Mouse (Mus musculus) midbrain, embryonic 16.5 days (tissue): Measurements from ENCODE around the gene Fam131a. TPM values are rescaled to one million over a fixed set of nuclear protein-coding genes. Genes with fewer than 3 reads are reported as not detected.
A peak's percentile ranks its signal among the peaks of the same experiment; 100 is the strongest.

Experiments used
- ATAC-seq: fragments of 200-750 bp; cut with Nextera tagmentation; 2 replicates; pipeline ENCODE4 v1.8.0; 2017; ENCODE audit warnings: moderate TSS enrichment
- H3K27ac ChIP-seq: fragments of 300-500 bp; sonication (generic); 2 replicates; pipeline ENCODE4 v1.5.1; 2014; ENCODE audit warnings: mild to moderate bottlenecking, low read length, mixed read lengths
- H3K27me3 ChIP-seq: fragments of 300-500 bp; sonication (generic); 2 replicates; pipeline ENCODE4 v1.6.1; 2014; ENCODE audit warnings: low read depth, low read length, mixed read lengths; ENCODE audit not compliant: control insufficient read depth, insufficient read depth
- H3K36me3 ChIP-seq: fragments of 300-500 bp; sonication (generic); 2 replicates; pipeline ENCODE4 v1.6.1; 2014; ENCODE audit warnings: mild to moderate bottlenecking, low read length, moderate library complexity, mixed read lengths; ENCODE audit not compliant: control insufficient read depth, insufficient read depth
- H3K4me1 ChIP-seq: fragments of 300-500 bp; sonication (generic); 2 replicates; pipeline ENCODE4 v1.6.1; 2014; ENCODE audit warnings: mild to moderate bottlenecking, low read length, mixed read lengths; ENCODE audit not compliant: control insufficient read depth, insufficient read depth
- H3K4me2 ChIP-seq: fragments of 300-500 bp; sonication (generic); 2 replicates; pipeline ENCODE4 v1.6.1; 2014; ENCODE audit warnings: mild to moderate bottlenecking, low read length, mixed read lengths
- H3K4me3 ChIP-seq: fragments of 300-500 bp; sonication (generic); 2 replicates; pipeline ENCODE4 v1.5.1; 2014; ENCODE audit warnings: low read depth, mild to moderate bottlenecking, low read length, moderate library complexity, mixed read lengths
- H3K9ac ChIP-seq: fragments of 300-500 bp; sonication (generic); 2 replicates; pipeline ENCODE4 v1.6.1; 2014; ENCODE audit warnings: low read depth, low read length, mixed read lengths
- H3K9me3 ChIP-seq: fragments of 300-500 bp; sonication (generic); replicated peaks from 2 replicates; pipeline ENCODE4 v1.6.1; 2014; ENCODE audit warnings: mild to moderate bottlenecking, low read length, mixed read lengths; ENCODE audit not compliant: control insufficient read depth, poor library complexity, severe bottlenecking
- WGBS: fragments of 180-500 bp; shearing (Covaris S2); extraction: QIAGEN DNeasy Blood & Tissue Kit; methylation state at CpG from one replicate; pipeline ENCODE4 v1.1.7; 2014; 5-methylcytosine and 5-hydroxymethylcytosine counted together
- polyA plus RNA-seq: library from polyadenylated mRNA; unstranded; fragments of >200 nt; fragmentation: Nextera tagmentation; extraction: Ambion mirVana; gene quantifications from 2 replicates; pipeline ENCODE4 v1.2.1, GENCODE M21; 2015

The Fam131a gene
- polyA plus RNA-seq, 1 experiment from 2014 or later, result 66.5 TPM

DNA sequence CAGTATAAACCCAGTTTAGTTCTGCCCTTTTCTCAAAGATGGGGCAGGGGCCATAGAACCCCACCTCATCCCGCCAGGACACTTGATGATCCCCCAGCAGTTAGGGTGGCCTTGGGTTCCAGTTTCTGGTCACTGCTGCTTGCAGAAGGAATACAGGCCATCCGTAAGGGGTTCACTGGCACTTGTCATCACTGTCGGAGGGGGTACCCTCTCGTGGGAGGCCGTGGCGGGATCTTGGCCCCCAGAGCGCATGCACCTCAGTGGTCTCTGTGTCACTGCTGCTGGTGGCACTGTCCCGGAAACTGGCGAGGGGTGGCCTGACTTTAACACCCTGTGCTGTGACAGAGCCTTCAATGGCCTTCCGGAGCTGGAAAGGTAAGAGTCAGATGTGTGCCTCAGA lies 10.0 kb downstream of the Fam131a start:
- WGBS, result 94% methylated on average over 10 of the region's 10 CpGs
- H3K27me3 ChIP-seq, result no peaks in the 10 kb centered on the region
- peaks cover 11% of the 10 kb centered on the region for H3K4me1 ChIP-seq
- no peak overlapping the region for H3K9ac ChIP-seq
- no peak overlapping the region for H3K4me3 ChIP-seq
- ATAC-seq, result no peak; the same call in 1 of the 2 replicates
- no peak overlapping the region for H3K27ac ChIP-seq
- peaks cover 16% of the 10 kb centered on the region for H3K36me3 ChIP-seq
- no peak overlapping the region for H3K4me2 ChIP-seq
- no peaks in the 10 kb centered on the region for H3K9me3 ChIP-seq

- Histone ChIP-seq H3K4me2 (no peak overlapping the region), H3K9me3 (no peaks in the 10 kb centered on the region), H3K27me3 (no peaks in the 10 kb centered on the region), H3K36me3 (peaks cover 16% of the 10 kb centered on the region), H3K4me1 (peaks cover 11% of the 10 kb centered on the region), H3K9ac (no peak overlapping the region), H3K27ac (no peak overlapping the region), H3K4me3 (no peak overlapping the region)
- 95% methylated on average over 6 of the region's 6 CpGs for WGBS
- no peak for ATAC-seq
Measured at GRCm38 (mm10) chr16:20703699-20704400, 10.8 kb downstream of the Fam131a start.

- no peak for ATAC-seq
- H3K36me3 ChIP-seq, result peaks cover 12% of the 10 kb centered on the region
- no peak overlapping the region for H3K27ac ChIP-seq
- H3K4me3 ChIP-seq, result no peak overlapping the region
- WGBS, result 77% methylated on average over 3 of the region's 3 CpGs
- no peaks in the 10 kb centered on the region for H3K9me3 ChIP-seq
- H3K4me1 ChIP-seq, result peaks cover 11% of the 10 kb centered on the region
- H3K27me3 ChIP-seq, result no peaks in the 10 kb centered on the region
- H3K9ac ChIP-seq, result no peak overlapping the region
- H3K4me2 ChIP-seq, result no peak overlapping the region
Measured at GRCm38 (mm10) chr16:20705786-20706185, 12.7 kb downstream of the Fam131a start.

GRCm38 (mm10) chr16:20706407-20707055 lies 13.5 kb downstream of the Fam131a start:
- peaks cover 11% of the 10 kb centered on the region for H3K4me1 ChIP-seq
- H3K36me3 ChIP-seq, result peaks cover 12% of the 10 kb centered on the region
- WGBS, result 93% methylated on average over 2 of the region's 2 CpGs
- no peak overlapping the region for H3K9ac ChIP-seq
- H3K4me2 ChIP-seq, result no peak overlapping the region
- H3K4me3 ChIP-seq, result no peak overlapping the region
- ATAC-seq, result no peak
- H3K27ac ChIP-seq, result no peak overlapping the region
- H3K9me3 ChIP-seq, result no peaks in the 10 kb centered on the region
- no peaks in the 10 kb centered on the region for H3K27me3 ChIP-seq

- no peak overlapping the region for H3K4me2 ChIP-seq
- WGBS, result 92% methylated on average over 21 of the region's 21 CpGs
- no peak for ATAC-seq
Measured at GRCm38 (mm10) chr16:20708220-20708938, 15.3 kb downstream of the Fam131a start.

GRCm38 (mm10) chr16:20708939-20709734 lies 16.1 kb downstream of the Fam131a start:
- no peak overlapping the region for H3K4me3 ChIP-seq
- H3K9ac ChIP-seq, result no peak overlapping the region; the same call in 1 of the 2 replicates
- 79% methylated on average over 19 of the region's 19 CpGs for WGBS
- peaks cover 17% of the 10 kb centered on the region for H3K36me3 ChIP-seq
- no peaks in the 10 kb centered on the region for H3K9me3 ChIP-seq
- no peaks in the 10 kb centered on the region for H3K27me3 ChIP-seq
- H3K4me2 ChIP-seq, result no peak overlapping the region
- ATAC-seq, result peak; percentile 54
- H3K27ac ChIP-seq, result no peak overlapping the region
- H3K4me1 ChIP-seq, result peaks cover 5% of the 10 kb centered on the region

More at GRCm38 (mm10) chr16:20708220-20708938, 15.3 kb downstream of the Fam131a start:
- Histone ChIP-seq H3K4me1 (no peaks in the 10 kb centered on the region; the same call in 1 of the 2 replicates), H3K4me3 (no peak overlapping the region), H3K36me3 (peaks cover 17% of the 10 kb centered on the region), H3K9me3 (no peaks in the 10 kb centered on the region), H3K27ac (no peak overlapping the region), H3K9ac (no peak overlapping the region), H3K27me3 (no peaks in the 10 kb centered on the region)

DNA sequence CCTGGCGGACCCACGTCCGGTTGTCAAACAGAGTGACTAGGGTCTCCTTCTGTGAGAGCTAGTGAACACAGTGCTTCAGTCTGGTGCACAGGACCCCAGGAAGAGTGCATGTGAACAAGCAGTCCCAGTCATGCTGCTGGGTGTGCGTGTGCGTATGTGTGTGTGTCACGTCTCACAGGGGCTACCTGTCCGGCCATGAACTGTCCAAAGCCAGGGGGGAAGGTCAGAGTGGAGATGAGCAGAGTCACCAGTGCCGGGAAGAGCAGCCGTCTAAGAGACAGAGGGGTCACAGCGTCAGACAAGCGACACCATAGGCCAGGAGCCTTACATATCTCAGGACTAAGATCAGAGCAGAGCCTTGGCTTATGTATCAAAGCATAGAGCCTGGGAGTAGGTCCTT lies 17.3 kb downstream of the Fam131a start:
- Histone ChIP-seq H3K27ac (no peak overlapping the region), H3K9me3 (no peaks in the 10 kb centered on the region), H3K4me2 (no peak overlapping the region), H3K36me3 (peaks cover 17% of the 10 kb centered on the region), H3K9ac (no peak overlapping the region), H3K4me1 (peaks cover 17% of the 10 kb centered on the region), H3K4me3 (no peak overlapping the region), H3K27me3 (no peaks in the 10 kb centered on the region)
- ATAC-seq, result no peak
- WGBS, result 93% methylated on average over 11 of the region's 11 CpGs

DNA sequence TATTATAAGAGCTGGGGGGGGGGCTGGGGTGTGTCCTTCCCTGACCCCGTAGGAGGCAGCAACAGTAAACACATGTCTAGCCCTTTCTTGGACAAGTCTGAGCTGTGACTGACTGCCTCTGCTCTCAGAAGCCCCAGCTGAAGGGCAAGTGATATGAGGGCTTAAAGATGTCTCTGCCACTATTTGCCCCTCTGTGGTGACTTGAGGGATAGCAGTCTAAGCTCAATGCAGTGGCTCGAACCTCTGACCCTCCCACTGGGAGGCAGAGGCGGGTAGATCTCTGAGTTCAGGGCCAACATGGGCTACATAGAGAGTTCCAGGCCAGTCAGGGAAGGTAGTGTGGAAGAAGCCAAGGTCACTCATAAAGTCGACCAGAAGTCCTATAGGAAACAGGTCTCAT lies 17.8 kb downstream of the Fam131a start:
- no peak overlapping the region for H3K4me2 ChIP-seq
- no peaks in the 10 kb centered on the region for H3K9me3 ChIP-seq
- H3K36me3 ChIP-seq, result peaks cover 17% of the 10 kb centered on the region
- no peak overlapping the region for H3K9ac ChIP-seq
- H3K4me3 ChIP-seq, result no peak overlapping the region
- WGBS, result 79% methylated on average over 4 of the region's 4 CpGs
- H3K27ac ChIP-seq, result no peak overlapping the region
- no peaks in the 10 kb centered on the region for H3K27me3 ChIP-seq
- peaks cover 18% of the 10 kb centered on the region for H3K4me1 ChIP-seq
- ATAC-seq, result no peak
